Mouse (Mus musculus): ENCODE measurements around the gene Rufy4.
A peak's percentile ranks its signal among the peaks of the same experiment; 100 is the strongest.

The Rufy4 gene

DNA sequence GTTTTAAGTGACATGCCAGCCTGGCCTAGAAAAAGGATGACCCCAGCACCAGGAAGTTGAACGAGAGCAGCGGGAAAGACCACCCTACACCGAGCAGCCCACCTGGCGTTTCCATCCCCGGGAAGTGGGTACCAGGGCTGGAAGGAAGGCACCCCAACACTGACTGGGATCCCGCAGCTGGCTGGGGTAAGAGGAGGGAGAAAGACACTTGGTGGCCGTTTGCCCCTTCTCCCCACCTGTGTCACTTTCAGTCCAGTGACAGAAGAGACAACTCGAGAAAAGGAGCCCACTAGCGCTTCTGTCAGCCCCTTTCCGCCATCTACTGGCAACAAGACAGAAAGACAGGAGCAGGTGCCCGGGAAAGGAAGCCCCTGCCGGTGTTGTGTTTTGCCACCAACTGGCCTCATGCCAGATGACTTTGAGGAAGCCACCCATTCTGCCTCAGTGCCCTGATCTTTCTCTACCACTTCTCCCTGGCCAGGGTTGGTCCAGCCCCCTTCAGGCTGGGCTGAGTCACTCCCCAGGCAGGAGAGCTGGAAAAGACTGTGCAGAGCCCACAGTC lies at the start of gene Rufy4:
TSS of gene Rufy4 (plus strand) at position 551 of the 562 bp plus-strand sequence.
- DNase-seq (ENCODE audit: low read depth, low spot score), result peak; percentile 72

DNA sequence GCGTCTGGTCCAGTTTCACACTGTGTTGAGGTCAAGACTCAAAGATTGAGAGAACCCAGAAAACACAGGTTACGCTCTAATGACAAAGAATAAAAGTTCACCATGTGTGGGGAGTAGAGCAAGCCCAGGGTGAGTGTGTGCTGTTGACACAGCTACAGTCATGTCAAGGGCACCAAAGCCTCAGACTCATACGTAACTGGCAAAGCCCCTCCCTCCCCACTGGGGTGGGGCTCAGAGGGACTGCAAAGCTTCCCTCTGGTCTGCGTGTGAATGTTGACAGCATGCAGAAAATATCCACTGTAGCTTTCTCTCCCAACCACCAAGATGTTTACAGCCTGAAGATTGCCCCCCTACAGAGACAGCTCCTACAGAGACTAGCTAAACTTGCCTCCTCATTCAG lies 49.1 kb upstream of the Rufy4 start:
- no peak for DNase-seq (ENCODE audit: low read depth, low spot score)

GRCm38 (mm10) chr1:74077353-74077752 lies 48.0 kb upstream of the Rufy4 start:
- DNase-seq (ENCODE audit: low read depth, low spot score), result peak; percentile 72

DNA sequence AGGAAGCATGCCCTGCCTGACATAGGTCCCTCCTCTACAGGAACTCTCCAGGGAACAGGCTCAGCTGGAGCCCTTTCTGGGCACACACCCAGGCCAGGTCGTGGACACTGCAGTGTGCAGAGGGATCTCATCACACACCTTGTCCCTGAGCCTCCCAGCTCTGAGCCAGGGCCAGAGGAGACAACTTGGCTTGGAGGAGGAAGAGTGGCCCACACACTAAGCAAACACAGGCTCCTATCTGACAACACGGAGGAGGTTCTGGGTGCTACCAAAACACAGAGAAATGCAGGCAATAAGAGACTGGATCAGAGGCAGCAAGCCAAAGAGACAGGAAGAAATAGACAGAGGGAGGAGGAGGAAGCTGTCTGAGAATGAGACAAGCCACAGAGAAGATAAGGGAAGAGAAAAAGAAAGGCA lies 43.8 kb upstream of the Rufy4 start:
- peak; percentile 74 for DNase-seq (ENCODE audit: low read depth, low spot score)

GRCm38 (mm10) chr1:74082841-74083463 lies 42.4 kb upstream of the Rufy4 start:
- DNase-seq (ENCODE audit: low read depth, low spot score), result peak; percentile 39

- no peak for DNase-seq (ENCODE audit: low read depth, low spot score)
Observed at GRCm38 (mm10) chr1:74084065-74084705, 41.2 kb upstream of the Rufy4 start.

GRCm38 (mm10) chr1:74084752-74085151 lies 40.6 kb upstream of the Rufy4 start:
- no peak for DNase-seq (ENCODE audit: low read depth, low spot score)

DNA sequence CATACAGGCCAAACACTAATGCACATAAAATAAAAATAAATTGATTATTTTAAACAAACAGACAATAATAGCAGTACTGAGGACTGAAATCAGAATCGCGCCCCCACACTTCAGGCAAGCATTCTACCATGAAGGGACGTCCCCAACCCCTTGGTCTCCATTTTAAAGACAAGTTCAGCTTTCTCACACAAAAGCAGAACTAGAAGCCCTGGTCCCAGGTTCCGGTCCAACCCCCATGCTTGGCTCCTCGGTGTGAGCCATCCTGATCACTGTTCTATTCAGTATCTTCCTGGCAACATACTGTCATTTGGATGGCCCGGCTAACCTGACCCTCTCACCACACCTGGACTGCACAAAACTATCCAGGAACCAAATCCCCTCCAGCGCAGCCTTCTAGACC lies 39.8 kb upstream of the Rufy4 start:
- no peak for DNase-seq (ENCODE audit: low read depth, low spot score)

DNA sequence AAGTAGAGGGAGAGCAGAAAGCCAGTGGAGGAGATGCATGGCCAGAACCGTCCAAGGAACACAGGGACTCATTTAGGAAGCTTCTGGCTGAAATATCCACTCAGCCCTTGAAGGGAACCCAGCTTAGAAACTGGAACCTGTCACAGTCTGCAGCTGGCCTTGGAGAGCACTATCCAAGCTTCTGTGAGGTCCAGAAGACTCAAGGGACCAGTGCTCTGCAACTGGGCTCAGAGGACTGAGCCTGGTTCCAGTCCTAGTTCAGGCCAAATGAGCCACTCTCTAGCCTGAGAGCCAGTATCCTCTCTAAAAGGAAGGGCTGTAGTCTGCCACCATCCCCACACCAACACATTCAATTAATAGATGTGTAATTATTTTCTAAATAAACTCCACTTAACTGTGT lies 36.8 kb upstream of the Rufy4 start:
- no peak for DNase-seq (ENCODE audit: low read depth, low spot score)

DNA sequence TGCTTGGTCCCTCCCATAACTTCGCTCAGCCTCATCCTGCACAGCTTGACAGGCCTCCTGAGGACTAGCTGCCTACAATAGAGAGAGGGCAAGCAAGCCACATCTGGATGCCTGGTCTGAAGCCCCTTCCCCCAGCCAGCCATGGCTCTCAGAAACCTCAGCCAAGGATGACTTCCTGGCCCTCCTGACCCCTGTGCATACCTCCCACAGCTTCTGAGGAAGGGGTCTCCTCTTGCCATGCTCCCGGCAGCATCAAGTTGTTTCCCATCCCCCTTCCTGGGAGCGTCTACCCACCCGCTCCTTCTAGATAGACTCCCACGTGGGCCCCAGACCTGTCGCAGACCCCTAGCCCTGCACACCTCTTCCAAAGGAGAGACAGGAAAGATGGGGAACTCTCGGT lies 35.0 kb upstream of the Rufy4 start:
- DNase-seq (ENCODE audit: low read depth, low spot score), result no peak

GRCm38 (mm10) chr1:74091138-74091537 lies 34.2 kb upstream of the Rufy4 start:
- DNase-seq (ENCODE audit: low read depth, low spot score), result no peak

- DNase-seq (ENCODE audit: low read depth, low spot score), result no peak
Observed at GRCm38 (mm10) chr1:74091611-74092224, 33.6 kb upstream of the Rufy4 start.

GRCm38 (mm10) chr1:74092242-74092641 lies 33.1 kb upstream of the Rufy4 start:
- DNase-seq (ENCODE audit: low read depth, low spot score), result no peak

DNA sequence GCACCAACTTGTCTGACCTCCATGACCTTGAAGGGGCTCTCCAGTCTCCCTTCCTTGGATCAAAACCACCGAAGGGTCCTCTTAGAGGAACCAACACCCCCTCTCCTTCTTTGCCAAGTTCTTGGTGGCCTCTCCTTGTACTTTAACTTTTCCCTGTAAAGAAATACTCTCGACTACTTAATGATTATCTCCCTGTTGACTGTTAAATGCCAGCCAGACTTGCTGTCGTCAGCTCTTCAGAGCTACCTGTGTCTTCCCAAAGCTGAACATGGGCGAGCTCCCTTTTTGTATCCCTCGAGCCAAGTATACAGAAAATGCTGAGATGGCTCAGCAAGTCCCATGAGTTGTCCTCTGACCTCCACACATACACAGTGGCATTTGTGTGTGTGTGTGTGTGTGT lies 31.9 kb upstream of the Rufy4 start:
- DNase-seq (ENCODE audit: low read depth, low spot score), result no peak

DNA sequence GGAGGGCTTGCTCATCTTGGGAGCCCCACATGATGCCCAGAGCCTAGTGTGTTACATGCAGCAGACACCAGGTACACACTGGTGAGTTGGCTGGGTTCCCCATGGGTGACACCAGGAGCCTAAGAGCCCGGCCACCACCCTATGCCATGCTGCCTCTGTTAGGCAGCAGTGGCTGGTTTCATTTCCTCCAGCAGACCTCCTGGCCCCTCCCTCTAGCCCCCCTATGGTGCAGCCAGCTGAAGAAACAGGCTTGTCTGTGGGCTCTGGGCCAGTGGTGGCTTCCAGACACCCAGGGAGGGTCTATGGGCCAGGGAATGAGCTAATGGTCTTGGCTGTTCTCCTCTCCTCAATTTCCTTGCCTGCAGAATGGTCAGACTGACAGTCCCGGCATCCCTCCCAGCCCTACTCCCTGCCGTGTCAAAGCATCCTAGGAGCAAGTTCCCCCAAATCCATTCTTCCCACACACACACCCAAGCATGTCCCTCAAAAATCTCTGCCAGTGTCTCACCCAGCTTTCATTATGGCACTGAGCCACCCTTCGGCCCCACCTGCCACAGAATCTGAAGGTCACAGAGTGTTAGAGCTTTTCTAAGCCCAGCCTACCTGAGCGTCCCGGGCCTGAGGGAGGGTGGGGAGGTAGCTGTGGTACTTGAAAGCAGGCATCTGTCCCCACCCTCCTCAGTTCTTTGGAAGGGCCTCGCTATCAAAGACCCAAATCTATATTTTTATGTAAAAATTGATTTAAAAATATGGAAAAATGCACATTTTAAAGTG lies 30.7 kb upstream of the Rufy4 start:
- peak; percentile 37 for DNase-seq (ENCODE audit: low read depth, low spot score)

DNA sequence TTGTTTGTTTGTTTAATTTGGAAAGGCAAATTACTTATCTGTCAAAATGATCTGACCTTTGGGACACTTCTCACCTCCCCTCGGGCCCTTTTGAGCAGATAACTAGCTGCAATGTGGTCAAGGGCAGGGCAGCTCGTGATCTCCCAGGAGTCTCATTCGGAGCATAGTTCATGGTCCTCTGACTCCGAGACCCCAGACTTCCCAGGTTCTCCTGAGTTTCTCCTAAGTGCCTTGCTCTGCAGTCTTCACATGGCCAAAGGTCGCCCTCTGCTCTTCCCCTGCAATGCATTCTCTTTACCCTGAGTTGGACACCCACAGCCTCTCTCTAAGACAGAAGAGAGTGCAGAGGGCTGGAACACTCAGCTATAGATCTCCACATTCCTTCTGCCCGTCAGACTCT lies 30.0 kb upstream of the Rufy4 start:
- no peak for DNase-seq (ENCODE audit: low read depth, low spot score)

GRCm38 (mm10) chr1:74095728-74096127 lies 29.6 kb upstream of the Rufy4 start:
- DNase-seq (ENCODE audit: low read depth, low spot score), result no peak

DNA sequence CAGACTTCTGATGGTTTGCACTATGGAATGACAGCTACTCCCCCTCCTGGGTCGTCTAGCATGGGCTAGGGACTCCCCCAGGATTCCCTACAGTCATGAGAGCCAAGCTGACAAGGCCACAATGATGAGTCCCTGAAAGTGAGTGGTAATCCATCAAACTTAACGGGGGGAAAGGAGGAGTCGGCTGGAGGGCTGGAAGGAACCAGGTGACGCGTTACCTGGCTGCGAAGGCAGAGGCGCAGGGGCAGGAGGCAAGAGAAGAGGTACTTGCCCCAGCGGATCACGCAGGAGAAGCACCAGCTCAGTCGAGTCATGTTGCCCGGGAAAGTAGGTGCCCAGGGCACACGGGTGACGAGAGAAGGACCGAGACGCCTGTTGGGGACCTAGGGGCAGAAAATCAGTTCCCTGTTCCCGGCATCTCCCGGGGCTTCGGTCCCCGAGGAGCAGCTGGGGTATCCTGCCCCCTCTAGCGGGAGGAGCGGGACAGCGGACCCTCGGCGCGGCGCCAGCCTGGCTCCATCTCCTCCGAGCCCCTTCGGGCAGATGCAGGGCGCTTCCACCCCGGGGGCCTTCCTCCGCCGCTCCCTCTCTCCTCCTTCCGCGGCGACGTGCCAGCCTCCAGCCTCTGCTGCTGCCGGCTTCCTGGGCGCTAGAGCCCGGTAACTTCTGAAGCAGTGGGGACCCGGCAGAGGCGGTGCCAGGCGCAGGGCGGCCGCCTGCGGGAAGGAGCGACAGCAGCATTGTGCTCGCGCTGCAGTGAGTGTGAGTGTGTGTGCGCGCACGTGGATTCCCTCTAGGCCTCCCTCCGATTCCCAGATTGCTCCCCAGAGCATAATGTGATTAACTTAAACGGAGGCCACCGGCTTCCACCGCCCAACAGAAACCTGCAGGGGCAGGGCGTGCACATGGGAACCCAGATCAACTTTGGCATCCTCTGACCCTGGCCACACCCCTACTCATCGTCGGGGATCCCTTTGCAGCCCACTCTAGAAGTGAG lies 27.0 kb upstream of the Rufy4 start:
- DNase-seq (ENCODE audit: low read depth, low spot score), result peak; percentile 41

DNA sequence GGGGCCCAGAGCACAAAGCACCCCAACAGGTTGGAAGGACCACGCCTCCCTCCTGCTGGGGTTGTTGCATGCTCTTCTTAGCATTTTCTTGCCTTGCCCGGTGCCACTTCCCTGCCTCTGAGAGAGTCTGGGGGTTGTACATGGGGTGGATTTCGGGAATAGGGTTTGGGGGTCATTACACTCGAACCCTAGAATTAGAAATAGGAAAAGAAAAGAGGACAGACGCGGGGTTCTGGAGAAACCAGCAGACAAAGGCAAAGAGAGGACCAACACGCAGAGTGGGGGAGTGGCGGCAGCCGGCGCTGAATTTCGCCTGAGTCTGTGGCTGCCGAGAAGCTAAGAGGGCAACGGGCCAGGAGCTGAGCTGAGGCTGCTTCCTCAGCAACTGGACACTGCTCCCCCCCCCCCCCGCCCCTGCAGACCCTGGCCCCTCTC lies 26.3 kb upstream of the Rufy4 start:
- no peak for DNase-seq (ENCODE audit: low read depth, low spot score)

GRCm38 (mm10) chr1:74103654-74104353 lies 21.5 kb upstream of the Rufy4 start:
- DNase-seq (ENCODE audit: low read depth, low spot score), result no peak
